30 mouse cellular contexts compared by ENCODE assay signal in genomic region chr8:79048388-79049005, GRCm38 (mm10). TPM values are rescaled to one million over a fixed set of nuclear protein-coding genes. Genes with fewer than 3 reads are reported as not detected.
DNase-seq lines count a peak whose midpoint lies in the region; ATAC-seq and TF ChIP-seq lines count a peak whose summit lies in the region.
"Had no signal": no experiment of that assay in that cellular context is flagged by ENCODE, and none has a peak within 500 bp of the region (broad histone marks: within the 10 kb centered on the region; RNA-seq: fewer than 3 reads in every experiment).

No protein-coding gene starts in this region.

- no peak for TF ChIP-seq CTCF in liver, adult 2 months (IDR thresholded peaks at IDR 0.05; ENCODE audit: low read depth, low read length)
- no peak for TF ChIP-seq CTCF in liver, embryonic 14.5 days (IDR thresholded peaks at IDR 0.05; ENCODE audit: low read depth)
- no peak for TF ChIP-seq CTCF in stomach, postnatal 0 days (IDR thresholded peaks at IDR 0.05; ENCODE audit: low read depth)

- H3K4me1 ChIP-seq in kidney, embryonic 14.5 days (ENCODE audit: control insufficient read depth, insufficient read depth, low read length) = no peaks in the 10 kb centered on the region
- peaks cover 4% of the 10 kb centered on the region; the same call in 1 of the 2 replicates for H3K4me1 ChIP-seq in liver, adult 2 months (ENCODE audit: control insufficient read depth, insufficient read depth, low read length)
- H3K4me1 ChIP-seq in liver, embryonic 14.5 days (replicated peaks; ENCODE audit: control insufficient read depth in 2 of 2, insufficient read depth in 2 of 2, low read length in 1 of 2) = no peaks in the 10 kb centered on the region
- H3K4me1 ChIP-seq in stomach, postnatal 0 days (replicated peaks; ENCODE audit: control insufficient read depth, insufficient read depth) = no peaks in the 10 kb centered on the region
- H3K4me1 ChIP-seq: hindbrain, embryonic 10.5 days; hindbrain, embryonic 15.5 days; midbrain, embryonic 15.5 days had no signal

- H3K4me2 ChIP-seq in kidney, embryonic 14.5 days (replicated peaks; ENCODE audit: low read depth, low read length) = no peak overlapping the region
- H3K4me2 ChIP-seq in liver, embryonic 14.5 days (ENCODE audit: low read depth) = no peak overlapping the region
- H3K4me2 ChIP-seq in stomach, postnatal 0 days (replicated peaks; ENCODE audit: low read depth) = no peak overlapping the region
- H3K4me2 ChIP-seq: heart, embryonic 13.5 days; hindbrain, embryonic 15.5 days; limb, embryonic 12.5 days; midbrain, embryonic 15.5 days had no signal

- H3K36me3 ChIP-seq in kidney, embryonic 14.5 days (ENCODE audit: control insufficient read depth, insufficient read depth, low read length) = no peaks in the 10 kb centered on the region
- H3K36me3 ChIP-seq in liver, adult 2 months (ENCODE audit: control insufficient read depth, insufficient read depth, low read length) = no peaks in the 10 kb centered on the region
- H3K36me3 ChIP-seq in liver, embryonic 14.5 days (replicated peaks; ENCODE audit: control insufficient read depth, insufficient read depth, low read depth) = no peaks in the 10 kb centered on the region
- no peaks in the 10 kb centered on the region for H3K36me3 ChIP-seq in stomach, postnatal 0 days (ENCODE audit: control insufficient read depth, insufficient read depth, low read length)
- H3K36me3 ChIP-seq: hindbrain, embryonic 15.5 days; midbrain, embryonic 15.5 days had no signal

- H3K9ac ChIP-seq in kidney, embryonic 14.5 days (ENCODE audit: low read depth, low read length) = no peak overlapping the region
- no peak overlapping the region for H3K9ac ChIP-seq in liver, adult 2 months (ENCODE audit: low read depth, low read length)
- no peak overlapping the region for H3K9ac ChIP-seq in liver, embryonic 14.5 days (replicated peaks)
- no peak overlapping the region for H3K9ac ChIP-seq in stomach, postnatal 0 days (ENCODE audit: low read length)
- H3K9ac ChIP-seq: heart, embryonic 13.5 days; hindbrain, embryonic 15.5 days; limb, embryonic 12.5 days; midbrain, embryonic 15.5 days had no signal

- no peak for TF ChIP-seq POLR2A in liver, adult 2 months (IDR thresholded peaks at IDR 0.05; ENCODE audit: extremely low read depth, insufficient read depth, low read length)

- 84% methylated on average over 6 of the region's 6 CpGs for WGBS in kidney, embryonic 14.5 days
- 25% methylated on average over 6 of the region's 6 CpGs for WGBS in liver, adult 2 months
- 61% methylated on average over 6 of the region's 6 CpGs for WGBS in liver, embryonic 14.5 days (ENCODE audit: insufficient replicate concordance)
- WGBS in stomach, postnatal 0 days = 59% methylated on average over 6 of the region's 6 CpGs

- no peak for ATAC-seq in kidney, embryonic 14.5 days (ENCODE audit: low FRiP score, low TSS enrichment)
- peak; percentile 23; the same call in 1 of the 2 replicates for ATAC-seq in liver, embryonic 14.5 days (ENCODE audit: insufficient read depth)
- ATAC-seq in stomach, postnatal 0 days (ENCODE audit: low FRiP score, low TSS enrichment) = peak; percentile 82
- ATAC-seq: forebrain, embryonic 16.5 days; inflammation-experienced regulatory T-cells, adult 6 months; midbrain, embryonic 15.5 days had no signal

- no peak for TF ChIP-seq EP300 in liver, embryonic 14.5 days (IDR thresholded peaks at IDR 0.05; ENCODE audit: low read depth)
- TF ChIP-seq EP300 in stomach, postnatal 0 days (optimal IDR thresholded peaks at IDR 0.05) = no peak

- no peaks in the 10 kb centered on the region for H3K9me3 ChIP-seq in kidney, embryonic 14.5 days (ENCODE audit: control insufficient read depth, low read length)
- no peaks in the 10 kb centered on the region for H3K9me3 ChIP-seq in liver, embryonic 14.5 days (ENCODE audit: control insufficient read depth, low read length)
- H3K9me3 ChIP-seq in stomach, postnatal 0 days (ENCODE audit: control insufficient read depth, low read length) = no peaks in the 10 kb centered on the region
- H3K9me3 ChIP-seq: heart, embryonic 13.5 days; hindbrain, embryonic 10.5 days; hindbrain, embryonic 15.5 days; limb, embryonic 12.5 days; midbrain, embryonic 10.5 days; midbrain, embryonic 15.5 days had no signal

- no peaks in the 10 kb centered on the region for H3K27me3 ChIP-seq in kidney, embryonic 14.5 days (ENCODE audit: control insufficient read depth, insufficient read depth, low read length)
- peaks cover 14% of the 10 kb centered on the region for H3K27me3 ChIP-seq in liver, adult 2 months (ENCODE audit: control insufficient read depth, insufficient read depth, low read length)
- H3K27me3 ChIP-seq in liver, embryonic 14.5 days (ENCODE audit: control insufficient read depth, insufficient read depth, low read length) = no peaks in the 10 kb centered on the region
- no peaks in the 10 kb centered on the region for H3K27me3 ChIP-seq in stomach, postnatal 0 days (ENCODE audit: control insufficient read depth, insufficient read depth, low read length)
- H3K27me3 ChIP-seq: heart, embryonic 13.5 days; hindbrain, embryonic 15.5 days; limb, embryonic 12.5 days; midbrain, embryonic 15.5 days had no signal

- H3K79me2 ChIP-seq in liver, adult 2 months (ENCODE audit: control insufficient read depth, insufficient read depth, low read length) = no peaks in the 10 kb centered on the region

- DNase-seq in kidney, adult 11 months = peak; percentile 32
- peak; percentile 96 for DNase-seq in liver, adult 2 months (ENCODE audit: extremely low read depth, low read depth, low spot score)
- no peak for DNase-seq in liver
- DNase-seq in liver, embryonic 14.5 days (ENCODE audit: low read depth in 3 of 3, low spot score in 3 of 3) = peak in 1 of 3 experiments; percentile 1
- DNase-seq in stomach, postnatal 0 days (ENCODE audit: low spot score) = peak; percentile 29
- no peak for DNase-seq in right cerebral cortex, postnatal 25 days
- DNase-seq in Muller cell, postnatal 12 days (ENCODE audit: inconsistent ontology term) = no peak
- DNase-seq: adrenal gland, postnatal 25 days; cerebellum, adult 11-12 months; cerebellum, adult 9-11 months; gastrocnemius, adult 2 months; gastrocnemius, postnatal 36 days; heart, adult 2 months; heart, postnatal 10 days; lung, adult 2 months; lung, postnatal 14 days; spleen, adult 18-20 months; thymus, adult 2 months; thymus, postnatal 36 days had no signal

- no peak overlapping the region for H3K27ac ChIP-seq in kidney, embryonic 14.5 days (ENCODE audit: low read depth, low read length)
- H3K27ac ChIP-seq in liver, adult 2 months (replicated peaks; ENCODE audit: insufficient read depth, low read depth, low read length) = no peak overlapping the region
- no peak overlapping the region for H3K27ac ChIP-seq in liver, embryonic 14.5 days
- H3K27ac ChIP-seq in stomach, postnatal 0 days (replicated peaks) = no peak overlapping the region
- H3K27ac ChIP-seq: gastrocnemius, adult 2 months; heart, adult 2 months; heart, embryonic 13.5 days; hindbrain, embryonic 10.5 days; hindbrain, embryonic 15.5 days; limb, embryonic 12.5 days; midbrain, embryonic 10.5 days; midbrain, embryonic 15.5 days had no signal

- no peak overlapping the region for H3K4me3 ChIP-seq in kidney, embryonic 14.5 days (ENCODE audit: low read length)
- H3K4me3 ChIP-seq in liver, adult 2 months (ENCODE audit: insufficient read depth, low read depth, low read length) = no peak overlapping the region
- no peak overlapping the region for H3K4me3 ChIP-seq in liver, embryonic 14.5 days (ENCODE audit: insufficient read depth in 1 of 2, low read depth in 2 of 2, low read length in 2 of 2)
- H3K4me3 ChIP-seq in stomach, postnatal 0 days (ENCODE audit: low read depth, low read length) = no peak overlapping the region
- H3K4me3 ChIP-seq: erythroblast, embryonic 14.5 days; gastrocnemius, adult 2 months; heart, adult 2 months; heart, embryonic 13.5 days; hindbrain, embryonic 10.5 days; hindbrain, embryonic 15.5 days; limb, embryonic 12.5 days; midbrain, embryonic 10.5 days; midbrain, embryonic 15.5 days had no signal

RNA-seq across cellular contexts. Expression of gene Zfp827, which starts 20.3 kb away (rescaled TPM):
- 8.6 and 12.2 TPM in 2 replicates for polyA plus RNA-seq in kidney, embryonic 14.5 days (2014; fragmentation: Nextera tagmentation; extraction: Ambion mirVana)
- 0.09 and 0.13 TPM in 2 replicates for total RNA-seq in liver, adult 2 months (2014; rRNA removed)
- polyA plus RNA-seq in liver, adult 2 months (2012; rRNA removed) = 0.10 and 0.21 TPM in 2 replicates
- polyA plus RNA-seq in liver, embryonic 14.5 days (2012; rRNA removed) = 0.93 and 1.1 TPM in 2 replicates
- polyA plus RNA-seq in liver, embryonic 14.5 days (2014; fragmentation: Nextera tagmentation; extraction: Ambion mirVana) = 0.34 and 0.63 TPM in 2 replicates
- 2.9 and 3.2 TPM in 2 replicates for polyA plus RNA-seq in stomach, postnatal 0 days (2015; fragmentation: Nextera tagmentation; extraction: Ambion mirVana)
- total RNA-seq: MEL had no signal

Comparison
In these comparisons a context has a peak if more than half of its experiments do, and no peak if none do; other contexts are left out.
1. DNase-seq: peak in kidney, adult 11 months (single experiment), liver, adult 2 months (single experiment) and stomach, postnatal 0 days (single experiment); none in liver (single experiment), right cerebral cortex, postnatal 25 days (single experiment) and Muller cell, postnatal 12 days (single experiment).